Mouse (Mus musculus): ENCODE results near the gene Gpr37.

DNA sequence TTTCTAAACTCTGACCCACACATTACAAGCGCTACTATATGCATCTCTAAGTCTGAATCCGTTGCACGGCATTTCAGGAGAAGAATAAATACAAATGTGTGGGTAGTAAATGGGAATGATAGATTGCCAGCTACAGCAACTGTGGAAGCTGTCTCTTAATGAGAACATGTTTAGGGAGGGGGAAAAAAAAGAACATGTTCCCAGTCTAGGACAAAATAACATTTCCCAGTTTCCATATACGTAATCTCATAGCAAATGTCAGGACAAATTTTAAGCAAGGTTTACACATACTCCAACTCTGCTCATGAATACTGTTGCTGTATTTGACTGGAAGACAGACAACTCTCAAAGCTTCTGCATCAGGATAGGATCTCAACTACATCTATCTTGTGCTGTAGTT is 15.4 kb downstream of the Gpr37 start:
- TF ChIP-seq TAL1 (IDR thresholded peaks at IDR 0.05; ENCODE audit: low read length) (no peak), GATA1 (IDR thresholded peaks at IDR 0.05; ENCODE audit: low read length) (no peak)
